Mouse (Mus musculus) embryonic facial prominence, embryonic 13.5 days (tissue): Measurements from ENCODE around the gene Rnf114. TPM values are rescaled to one million over a fixed set of nuclear protein-coding genes. Genes with fewer than 3 reads are reported as not detected.
A peak's percentile ranks its signal among the peaks of the same experiment; 100 is the strongest.

Experiments
- ATAC-seq: fragments of 200-750 bp; cut with Nextera tagmentation; 2 replicates; pipeline ENCODE4 v1.8.0; 2017; ENCODE audit warnings: low read depth; ENCODE audit not compliant: insufficient number of reproducible peaks, insufficient read depth, low FRiP score, low TSS enrichment
- H3K27ac ChIP-seq: fragments of 300-500 bp; sonication (generic); 2 replicates; pipeline ENCODE4 v1.5.1; 2015; ENCODE audit warnings: moderate library complexity, mild to moderate bottlenecking, inconsistent platforms
- H3K27me3 ChIP-seq: fragments of 300-500 bp; sonication (generic); 2 replicates; pipeline ENCODE4 v1.6.1; 2015; ENCODE audit warnings: mild to moderate bottlenecking, inconsistent platforms
- H3K36me3 ChIP-seq: fragments of 300-500 bp; sonication (generic); 2 replicates; pipeline ENCODE4 v1.6.1; 2015; ENCODE audit warnings: mild to moderate bottlenecking, inconsistent platforms
- H3K4me1 ChIP-seq: fragments of 300-500 bp; sonication (generic); 2 replicates; pipeline ENCODE4 v1.6.1; 2015; ENCODE audit warnings: inconsistent platforms
- H3K4me2 ChIP-seq: fragments of 300-500 bp; sonication (generic); 2 replicates; pipeline ENCODE4 v1.6.1; 2015; ENCODE audit warnings: moderate library complexity, mild to moderate bottlenecking, inconsistent platforms
- H3K4me3 ChIP-seq: fragments of 300-500 bp; sonication (generic); 2 replicates; pipeline ENCODE4 v1.5.1; 2015; ENCODE audit warnings: mild to moderate bottlenecking, inconsistent platforms
- H3K9ac ChIP-seq: fragments of 300-500 bp; sonication (generic); 2 replicates; pipeline ENCODE4 v1.6.1; 2015; ENCODE audit warnings: mild to moderate bottlenecking, inconsistent platforms
- H3K9me3 ChIP-seq: fragments of 300-500 bp; sonication (generic); 2 replicates; pipeline ENCODE4 v1.6.1; 2016; ENCODE audit warnings: inconsistent platforms
- WGBS: fragments of 180-500 bp; shearing (Covaris S2); methylation state at CpG from one replicate; pipeline ENCODE4 v1.1.7; 2015; ENCODE audit warnings: mixed read lengths; 5-methylcytosine and 5-hydroxymethylcytosine counted together
- polyA plus RNA-seq: library from polyadenylated mRNA; unstranded; fragments of >200 nt; fragmentation: Nextera tagmentation; extraction: Ambion mirVana; gene quantifications from 2 replicates; pipeline ENCODE4 v1.2.1, GENCODE M21; 2015

Rnf114 gene
- polyA plus RNA-seq, 1 experiment from 2014 or later, result 88.4 TPM

DNA sequence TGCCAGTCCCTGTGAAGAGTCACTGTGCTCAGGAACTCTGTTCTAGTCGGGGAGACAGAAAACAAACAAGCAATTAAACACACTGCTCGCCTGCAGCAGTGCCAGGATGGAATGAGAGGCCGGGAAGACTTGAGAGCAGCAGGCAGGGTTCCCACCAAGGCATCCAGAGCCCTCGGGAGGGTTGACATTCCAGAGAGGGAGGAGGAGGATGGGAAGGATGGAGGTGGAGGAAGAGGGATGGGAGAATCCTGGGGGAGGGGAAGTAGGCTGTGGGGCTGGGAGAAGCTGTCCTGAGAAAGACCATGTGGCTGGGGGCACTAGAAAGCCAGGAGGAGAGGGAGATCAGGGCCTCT lies 51.5 kb downstream of the Rnf114 start:
- WGBS, result 6% methylated on average over 4 of the region's 4 CpGs
- ATAC-seq, result peak; percentile 33; the same call in 1 of the 2 replicates
- peaks cover 57% of the 10 kb centered on the region for H3K4me1 ChIP-seq
- peak overlapping the region; percentile 93 for H3K9ac ChIP-seq
- H3K36me3 ChIP-seq, result peaks cover 34% of the 10 kb centered on the region
- H3K27ac ChIP-seq, result peak overlapping the region; percentile 99
- H3K9me3 ChIP-seq, result no peaks in the 10 kb centered on the region
- H3K27me3 ChIP-seq, result no peaks in the 10 kb centered on the region
- H3K4me2 ChIP-seq, result peak overlapping the region; percentile 89
- peak overlapping the region; percentile 82 for H3K4me3 ChIP-seq

DNA sequence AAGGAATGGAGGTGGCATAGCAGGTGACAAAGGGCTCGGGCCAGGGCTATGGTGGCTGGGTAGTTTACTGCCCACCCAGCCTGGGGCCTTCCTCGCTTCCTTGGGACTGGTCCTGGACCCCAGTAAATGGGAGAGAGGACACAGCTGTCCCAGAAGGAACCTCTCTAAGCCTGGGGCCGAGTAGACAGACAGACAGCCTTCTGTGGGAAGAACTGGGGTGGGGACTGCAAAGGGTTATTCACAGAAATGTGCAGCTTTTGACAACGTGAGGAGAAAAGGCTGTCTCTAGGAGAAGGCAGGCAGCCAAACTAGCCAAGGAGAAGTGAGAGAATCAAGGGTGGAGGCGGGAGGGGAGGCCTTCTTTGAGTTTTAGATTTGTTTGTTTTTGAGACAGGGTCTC lies 52.0 kb downstream of the Rnf114 start:
- Histone ChIP-seq H3K9ac (peak overlapping the region; percentile 93; the same call in 1 of the 2 replicates), H3K9me3 (no peaks in the 10 kb centered on the region), H3K4me3 (no peak overlapping the region), H3K4me1 (peaks cover 57% of the 10 kb centered on the region), H3K27ac (peak overlapping the region; percentile 99), H3K4me2 (peak overlapping the region; percentile 89; the same call in 1 of the 2 replicates), H3K36me3 (peaks cover 33% of the 10 kb centered on the region), H3K27me3 (no peaks in the 10 kb centered on the region)
- no peak for ATAC-seq
- WGBS, result 43% methylated on average over 5 of the region's 5 CpGs

DNA sequence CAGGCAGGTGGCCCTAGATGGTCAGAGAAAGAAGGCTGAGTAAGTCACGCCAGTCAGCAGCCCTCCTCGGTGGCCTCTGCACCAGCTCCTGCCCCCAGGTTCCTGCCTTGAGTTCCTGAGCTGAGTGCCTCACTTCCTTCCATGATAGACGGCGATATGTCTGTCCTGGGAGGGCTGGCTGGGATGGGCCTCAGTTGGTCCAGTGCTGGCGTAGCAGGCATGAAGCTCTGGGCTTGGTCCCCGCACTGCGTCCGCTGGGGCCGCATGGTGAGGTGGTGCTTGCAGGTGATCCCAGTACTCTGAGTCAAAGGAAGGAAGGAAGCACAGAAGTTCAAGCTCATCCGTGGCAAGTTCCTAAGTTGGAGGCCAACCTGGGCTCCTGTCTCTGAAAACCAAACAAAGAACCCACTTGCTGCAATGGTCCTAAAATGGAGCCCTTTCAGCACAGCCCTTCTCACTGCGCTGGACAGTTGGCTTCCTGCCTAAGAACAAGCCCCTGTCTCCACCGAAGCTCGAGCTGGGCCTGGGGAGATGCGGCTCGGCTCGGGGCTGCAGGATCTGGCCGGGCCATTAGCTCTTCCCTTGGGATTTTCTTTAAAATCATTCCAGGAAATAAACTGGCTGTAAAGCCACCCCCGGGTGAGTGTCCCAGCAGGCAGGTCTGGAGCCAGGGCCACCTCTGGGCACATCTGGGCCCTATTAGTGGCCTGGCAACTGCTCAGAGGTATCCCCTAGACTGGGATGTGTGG lies 54.2 kb downstream of the Rnf114 start:
- H3K4me3 ChIP-seq, result no peak overlapping the region
- 58% methylated on average over 18 of the region's 18 CpGs for WGBS
- H3K27ac ChIP-seq, result peak overlapping the region; percentile 86
- H3K4me1 ChIP-seq, result peaks cover 42% of the 10 kb centered on the region
- H3K4me2 ChIP-seq, result no peak overlapping the region
- H3K27me3 ChIP-seq, result no peaks in the 10 kb centered on the region
- ATAC-seq, result no peak
- H3K9me3 ChIP-seq, result no peaks in the 10 kb centered on the region
- peak overlapping the region; percentile 16; the same call in 1 of the 2 replicates for H3K9ac ChIP-seq
- H3K36me3 ChIP-seq, result peaks cover 17% of the 10 kb centered on the region

DNA sequence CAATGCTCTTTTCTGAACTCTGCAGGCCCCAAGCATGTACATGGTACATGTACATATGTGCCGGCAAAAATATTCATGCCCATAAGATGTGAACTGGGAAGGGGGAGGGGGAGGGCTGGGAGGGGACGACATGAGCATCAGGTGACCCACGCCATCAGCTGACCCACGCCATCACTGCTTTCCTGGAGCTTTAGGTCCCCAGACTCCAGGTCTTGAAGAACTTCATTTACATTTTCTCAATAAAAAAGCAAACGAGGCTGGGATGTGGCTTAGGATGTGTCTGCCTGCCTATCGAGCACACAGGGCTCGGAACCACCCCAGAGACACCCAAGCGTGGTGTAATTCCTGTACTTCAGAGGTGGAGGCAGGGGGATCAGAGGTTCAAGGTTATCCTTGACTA lies 55.0 kb downstream of the Rnf114 start:
- peaks cover 9% of the 10 kb centered on the region for H3K36me3 ChIP-seq
- H3K4me3 ChIP-seq, result no peak overlapping the region
- no peak for ATAC-seq
- no peaks in the 10 kb centered on the region for H3K27me3 ChIP-seq
- H3K9me3 ChIP-seq, result no peaks in the 10 kb centered on the region
- peak overlapping the region; percentile 86 for H3K27ac ChIP-seq
- no peak overlapping the region for H3K9ac ChIP-seq
- no peak overlapping the region for H3K4me2 ChIP-seq
- peaks cover 36% of the 10 kb centered on the region for H3K4me1 ChIP-seq
- 75% methylated on average over 8 of the region's 8 CpGs for WGBS

DNA sequence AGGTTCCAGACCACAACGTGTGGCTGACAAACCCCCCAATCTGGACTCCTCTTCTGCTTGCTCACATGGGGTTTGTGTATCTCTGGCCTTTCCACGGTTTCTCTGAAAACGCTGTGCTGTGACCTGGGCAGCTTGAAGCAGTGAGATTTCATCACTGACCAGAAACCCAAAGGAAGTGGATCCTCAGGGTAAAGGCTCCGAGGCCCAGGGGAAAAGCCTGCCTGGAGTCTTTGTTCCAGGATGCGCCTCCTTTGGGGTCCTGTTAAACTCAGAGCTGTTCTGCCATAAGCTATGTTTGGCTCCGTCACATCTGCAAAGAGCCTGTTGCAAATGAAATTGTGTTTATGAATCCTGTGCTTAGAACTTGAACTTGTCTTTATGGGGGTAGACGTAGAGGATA lies 56.5 kb downstream of the Rnf114 start:
- H3K9me3 ChIP-seq, result no peaks in the 10 kb centered on the region
- peaks cover 32% of the 10 kb centered on the region for H3K4me1 ChIP-seq
- H3K36me3 ChIP-seq, result no peaks in the 10 kb centered on the region
- no peak overlapping the region for H3K4me2 ChIP-seq
- WGBS, result 75% methylated on average over 7 of the region's 7 CpGs
- ATAC-seq, result no peak
- H3K27me3 ChIP-seq, result no peaks in the 10 kb centered on the region
- no peak overlapping the region for H3K9ac ChIP-seq
- H3K27ac ChIP-seq, result peak overlapping the region; percentile 55; the same call in 1 of the 2 replicates
- H3K4me3 ChIP-seq, result no peak overlapping the region

DNA sequence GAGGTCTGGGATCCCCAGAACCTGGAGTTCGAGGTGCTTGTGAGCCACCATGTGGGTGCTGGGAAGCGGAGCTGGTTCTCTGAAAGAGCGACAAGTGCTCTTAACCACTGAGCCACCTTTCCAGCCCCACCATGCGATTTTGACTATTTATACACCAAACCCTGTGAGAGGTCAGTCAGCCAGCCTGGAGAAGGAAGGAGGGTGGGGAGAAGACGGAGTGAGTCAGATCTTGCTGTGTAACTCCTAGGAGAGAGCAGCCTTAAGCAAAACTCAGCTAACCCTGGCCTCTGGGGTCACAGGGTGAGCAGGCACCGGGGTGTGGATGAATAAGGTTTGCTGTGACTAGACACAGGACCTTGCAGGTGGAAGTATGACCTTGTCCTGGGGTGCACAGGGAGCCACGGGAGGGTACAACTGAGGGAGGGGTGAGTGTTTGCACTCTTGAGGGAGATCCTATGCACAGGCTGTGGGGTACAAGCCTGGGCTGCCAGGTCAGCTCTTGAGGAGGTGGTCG lies 58.0 kb downstream of the Rnf114 start:
- H3K36me3 ChIP-seq, result no peaks in the 10 kb centered on the region
- H3K4me1 ChIP-seq, result peaks cover 34% of the 10 kb centered on the region
- H3K4me2 ChIP-seq, result no peak overlapping the region
- no peak for ATAC-seq
- H3K4me3 ChIP-seq, result no peak overlapping the region
- WGBS, result 57% methylated on average over 8 of the region's 8 CpGs
- no peak overlapping the region for H3K27ac ChIP-seq
- H3K9me3 ChIP-seq, result no peaks in the 10 kb centered on the region
- no peaks in the 10 kb centered on the region for H3K27me3 ChIP-seq
- H3K9ac ChIP-seq, result no peak overlapping the region

DNA sequence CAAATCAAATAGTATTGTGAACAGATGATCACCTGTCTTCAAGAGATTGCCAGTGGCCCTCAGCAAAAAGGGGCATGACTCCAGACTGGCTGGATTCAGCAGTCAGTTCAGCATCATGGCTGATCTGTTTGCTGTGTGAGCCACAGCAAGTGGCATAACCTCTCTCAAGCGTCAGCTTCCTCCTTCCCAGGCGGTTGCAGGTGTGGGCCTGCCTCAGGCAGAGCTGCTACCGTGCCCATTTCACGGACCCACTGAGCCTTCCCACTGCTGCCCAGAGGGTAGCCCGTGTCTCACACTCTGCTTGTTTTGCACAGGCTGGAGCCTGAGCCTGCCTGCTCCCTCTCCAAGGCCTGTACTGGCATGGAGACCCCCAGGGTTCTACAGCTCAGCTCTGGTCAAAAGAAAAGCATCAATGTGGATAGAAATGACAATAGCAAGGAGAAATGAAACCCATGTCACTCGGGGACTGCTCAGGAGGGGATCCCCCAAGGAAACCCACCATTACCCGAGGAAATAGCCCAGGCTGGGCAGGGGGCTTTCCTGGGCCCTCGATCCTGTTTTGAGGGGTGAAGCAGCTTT lies 59.0 kb downstream of the Rnf114 start:
- H3K36me3 ChIP-seq, result no peaks in the 10 kb centered on the region
- H3K9me3 ChIP-seq, result no peaks in the 10 kb centered on the region
- H3K27ac ChIP-seq, result peak overlapping the region; percentile 24; the same call in 1 of the 2 replicates
- H3K4me1 ChIP-seq, result peaks cover 37% of the 10 kb centered on the region
- WGBS, result 56% methylated on average over 8 of the region's 8 CpGs
- no peak overlapping the region for H3K4me2 ChIP-seq
- H3K4me3 ChIP-seq, result no peak overlapping the region
- H3K27me3 ChIP-seq, result no peaks in the 10 kb centered on the region
- H3K9ac ChIP-seq, result no peak overlapping the region
- ATAC-seq, result no peak

DNA sequence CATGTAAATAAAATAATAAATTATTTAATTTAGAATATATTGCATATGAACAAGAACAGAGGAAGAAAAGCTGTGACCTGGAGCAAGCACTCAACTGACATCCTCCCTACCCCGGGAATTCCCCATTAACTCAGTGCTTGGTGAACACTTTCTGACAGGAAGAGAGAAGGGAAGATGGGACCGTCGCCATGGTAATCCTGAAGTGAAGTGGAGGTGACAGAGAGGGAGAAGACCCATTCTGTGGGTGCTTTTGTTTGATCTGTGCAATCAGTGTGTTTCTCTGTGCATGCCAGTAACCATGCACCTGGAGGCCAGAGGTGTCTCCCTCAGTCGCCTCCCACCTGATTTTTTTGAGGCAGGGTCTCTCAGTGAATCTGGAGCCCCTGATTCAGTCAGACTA lies 59.8 kb downstream of the Rnf114 start:
- no peak overlapping the region for H3K4me2 ChIP-seq
- no peak for ATAC-seq
- H3K4me3 ChIP-seq, result no peak overlapping the region
- H3K9ac ChIP-seq, result no peak overlapping the region
- WGBS, result 83% methylated on average over 4 of the region's 4 CpGs
- H3K36me3 ChIP-seq, result no peaks in the 10 kb centered on the region
- H3K27me3 ChIP-seq, result no peaks in the 10 kb centered on the region
- no peaks in the 10 kb centered on the region for H3K9me3 ChIP-seq
- peaks cover 29% of the 10 kb centered on the region for H3K4me1 ChIP-seq
- peak overlapping the region; percentile 82 for H3K27ac ChIP-seq

DNA sequence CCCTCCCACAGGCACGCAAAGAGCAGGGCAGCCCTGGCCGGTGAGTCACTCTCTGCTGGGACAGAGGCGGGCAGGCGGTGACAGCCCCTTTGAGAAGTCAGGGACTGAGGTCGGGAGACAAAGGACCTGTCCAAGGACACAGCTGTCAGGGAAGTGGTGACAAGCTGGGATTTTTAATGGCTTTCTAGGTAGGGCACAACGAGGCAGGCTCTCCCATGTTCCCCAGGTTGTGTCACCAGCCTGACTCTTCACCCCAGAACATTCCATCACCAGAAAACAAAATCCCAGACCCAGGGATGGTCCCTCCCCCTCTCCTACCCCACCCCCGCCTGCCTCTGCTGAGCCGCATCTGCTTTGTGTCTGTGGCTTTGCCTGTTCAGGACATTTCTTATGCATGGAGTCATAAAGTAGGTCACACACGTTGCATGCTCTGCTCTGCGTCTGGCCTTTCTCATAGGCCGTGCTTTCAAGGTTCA lies 60.5 kb downstream of the Rnf114 start:
- H3K9me3 ChIP-seq, result no peaks in the 10 kb centered on the region
- ATAC-seq, result no peak
- no peak overlapping the region for H3K4me3 ChIP-seq
- no peaks in the 10 kb centered on the region for H3K27me3 ChIP-seq
- H3K4me2 ChIP-seq, result no peak overlapping the region
- H3K9ac ChIP-seq, result no peak overlapping the region
- H3K36me3 ChIP-seq, result no peaks in the 10 kb centered on the region
- 26% methylated on average over 11 of the region's 11 CpGs for WGBS
- peak overlapping the region; percentile 82 for H3K27ac ChIP-seq
- H3K4me1 ChIP-seq, result peaks cover 29% of the 10 kb centered on the region

DNA sequence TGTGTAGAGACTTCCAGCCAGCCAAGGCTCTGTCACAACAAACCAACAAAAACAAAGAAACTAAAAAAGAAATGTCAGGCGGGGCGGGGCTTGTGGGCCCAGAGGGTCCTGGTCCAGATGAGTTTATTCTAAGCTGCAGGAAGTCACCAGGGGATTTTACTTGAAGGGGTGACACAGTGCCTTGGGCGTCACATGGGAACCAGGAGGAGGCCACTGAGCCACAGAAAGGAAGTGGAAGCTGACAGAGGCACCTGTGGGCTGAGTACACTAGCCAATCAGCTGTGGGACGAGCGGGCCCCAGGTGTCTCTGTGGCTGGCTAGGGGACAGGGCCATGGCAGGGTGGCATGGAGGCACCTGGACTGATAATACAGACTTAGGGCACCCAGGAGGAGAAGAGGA lies 63.3 kb downstream of the Rnf114 start:
- H3K9ac ChIP-seq, result no peak overlapping the region
- H3K9me3 ChIP-seq, result no peaks in the 10 kb centered on the region
- no peaks in the 10 kb centered on the region for H3K36me3 ChIP-seq
- H3K27ac ChIP-seq, result no peak overlapping the region
- H3K27me3 ChIP-seq, result 0 out of 2 replicates have a peak, but pooled peaks cover 3% of the 10 kb centered on the region
- H3K4me1 ChIP-seq, result peaks cover 52% of the 10 kb centered on the region
- no peak overlapping the region for H3K4me3 ChIP-seq
- H3K4me2 ChIP-seq, result no peak overlapping the region
- ATAC-seq, result no peak
- WGBS, result 91% methylated on average over 5 of the region's 5 CpGs

DNA sequence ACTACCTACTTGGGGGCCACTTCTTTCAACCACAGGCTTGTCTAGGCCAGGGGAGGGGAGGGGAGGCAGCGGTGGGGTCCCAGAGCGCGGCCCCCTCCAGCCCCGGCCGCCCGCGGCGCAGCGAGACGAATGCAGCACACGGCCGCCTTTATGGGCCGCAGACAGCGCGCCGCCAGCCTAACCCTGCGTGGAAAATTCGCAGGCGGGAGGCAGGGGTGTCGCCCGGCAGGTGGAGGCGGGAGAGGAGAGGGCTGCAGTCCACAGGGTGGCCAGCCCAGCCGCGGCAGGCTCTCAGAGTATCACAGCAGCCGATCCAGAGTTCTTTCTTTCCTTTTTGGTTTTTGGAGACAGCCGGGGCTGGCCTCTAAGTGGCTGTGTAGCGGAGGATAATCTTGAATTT lies 67.0 kb downstream of the Rnf114 start:
- Histone ChIP-seq H3K4me1 (peaks cover 70% of the 10 kb centered on the region), H3K4me2 (peak overlapping the region; percentile 56), H3K27ac (peak overlapping the region; percentile 90), H3K9me3 (no peaks in the 10 kb centered on the region), H3K9ac (peak overlapping the region; percentile 57), H3K27me3 (0 out of 2 replicates have a peak, but pooled peaks cover 3% of the 10 kb centered on the region), H3K4me3 (peak overlapping the region; percentile 18), H3K36me3 (no peaks in the 10 kb centered on the region)
- 4% methylated on average over 27 of the region's 27 CpGs for WGBS
- ATAC-seq, result peak; percentile 49

DNA sequence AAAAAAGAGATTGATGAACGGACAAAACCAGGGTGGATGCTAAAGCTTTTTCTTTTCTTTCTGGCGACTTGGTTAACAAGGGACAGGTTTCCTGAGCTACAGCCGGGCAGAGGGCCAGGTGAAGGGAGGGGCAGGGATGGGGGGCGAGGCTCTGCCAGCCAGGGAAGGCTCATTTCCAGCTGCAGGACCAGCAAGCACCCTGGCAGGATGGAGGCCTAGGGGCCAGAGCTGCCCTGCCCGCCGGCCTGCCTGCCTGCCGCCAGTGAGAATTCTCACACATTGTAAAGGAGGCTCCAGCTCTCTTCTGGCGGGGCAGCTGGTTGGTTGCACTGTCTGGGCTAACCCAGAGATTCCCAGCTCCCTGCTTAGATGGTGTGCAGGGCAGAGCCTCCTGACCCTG lies 69.7 kb downstream of the Rnf114 start:
- H3K4me2 ChIP-seq, result no peak overlapping the region

More for the DNA sequence above, 69.7 kb downstream of the Rnf114 start:
- WGBS, result 10% methylated on average over 8 of the region's 8 CpGs
- H3K36me3 ChIP-seq, result no peaks in the 10 kb centered on the region
- 0 out of 2 replicates have a peak, but pooled peaks cover 3% of the 10 kb centered on the region for H3K27me3 ChIP-seq
- H3K4me1 ChIP-seq, result peaks cover 78% of the 10 kb centered on the region
- peak overlapping the region; percentile 40 for H3K9ac ChIP-seq
- H3K9me3 ChIP-seq, result no peaks in the 10 kb centered on the region
- H3K27ac ChIP-seq, result peak overlapping the region; percentile 96
- ATAC-seq, result no peak
- no peak overlapping the region for H3K4me3 ChIP-seq
